Mouse (Mus musculus) forebrain, embryonic 14.5 days (tissue): ENCODE results near the gene Dhx37. TPM values are rescaled to one million over a fixed set of nuclear protein-coding genes. Genes with fewer than 3 reads are reported as not detected.

Experiments used
- ATAC-seq: fragments of 200-750 bp; cut with Nextera tagmentation; 2 replicates; pipeline ENCODE4 v1.8.0; 2017; ENCODE audit warnings: mild to moderate bottlenecking, moderate library complexity
- DNase-seq: peaks from one replicate; pipeline ENCODE4 v3.0.0-alpha.2; 2015; ENCODE audit warnings: low spot score
- H3K27ac ChIP-seq: fragments of 300-500 bp; sonication (generic); 2 replicates; pipeline ENCODE4 v1.5.1; 2014; ENCODE audit warnings: low read depth, mild to moderate bottlenecking, control low read depth, low read length, moderate library complexity
- H3K27me3 ChIP-seq: fragments of 300-500 bp; sonication (generic); replicated peaks from 2 replicates; pipeline ENCODE4 v1.6.1; 2014; ENCODE audit warnings: low read length, control low read depth, mixed read lengths; ENCODE audit not compliant: control insufficient read depth, insufficient read depth
- H3K36me3 ChIP-seq: fragments of 300-500 bp; sonication (generic); 2 replicates; pipeline ENCODE4 v1.6.1; 2014; ENCODE audit warnings: low read length, control low read depth; ENCODE audit not compliant: control insufficient read depth, insufficient read depth
- H3K4me1 ChIP-seq: fragments of 300-500 bp; sonication (generic); 2 replicates; pipeline ENCODE4 v1.6.1; 2014; ENCODE audit warnings: antibody characterized with exemption, low read length, control low read depth; ENCODE audit not compliant: control insufficient read depth, insufficient read depth
- H3K4me2 ChIP-seq: fragments of 300-500 bp; sonication (generic); 2 replicates; pipeline ENCODE4 v1.6.1; 2014; ENCODE audit warnings: mild to moderate bottlenecking, control low read depth, low read length
- H3K4me3 ChIP-seq: fragments of 300-500 bp; sonication (generic); 2 replicates; pipeline ENCODE4 v1.5.1; 2014; ENCODE audit warnings: low read depth, low read length, control low read depth
- H3K9ac ChIP-seq: fragments of 300-500 bp; sonication (generic); 2 replicates; pipeline ENCODE4 v1.6.1; 2014; ENCODE audit warnings: mild to moderate bottlenecking, low read length, control low read depth, moderate library complexity
- H3K9me3 ChIP-seq: fragments of 300-500 bp; sonication (generic); replicated peaks from 2 replicates; pipeline ENCODE4 v1.6.1; 2016; ENCODE audit warnings: low read length, control low read depth, mixed read lengths; ENCODE audit not compliant: control insufficient read depth
- WGBS: fragments of 180-500 bp; shearing (Covaris S2); extraction: QIAGEN DNeasy Blood & Tissue Kit; methylation state at CpG from one replicate; pipeline ENCODE4 v1.1.7; 2014; 5-methylcytosine and 5-hydroxymethylcytosine counted together
- polyA plus RNA-seq: library from polyadenylated mRNA; unstranded; fragments of >200 nt; fragmentation: Nextera tagmentation; extraction: Ambion mirVana; gene quantifications from 2 replicates; pipeline ENCODE4 v1.2.1, GENCODE M21; 2014

Gene Dhx37
- polyA plus RNA-seq, 1 experiment from 2014 or later: 4.7 TPM

- peak within 1 kb of the TSS; percentile 73 for H3K4me3 ChIP-seq
- H3K27me3 ChIP-seq: no peaks in the 10 kb centered on the region
- H3K27ac ChIP-seq: peak within 1 kb of the TSS; percentile 72; the same call in 1 of the 2 replicates
- under 1% methylated on average over 56 of the region's 60 CpGs for WGBS
- H3K4me2 ChIP-seq: peak within 1 kb of the TSS; percentile 83
- H3K4me1 ChIP-seq: peaks cover 14% of the 10 kb centered on the region
- peak within 1 kb of the TSS; percentile 79 for H3K9ac ChIP-seq
- peak; percentile 97 for DNase-seq
- no peaks in the 10 kb centered on the region for H3K36me3 ChIP-seq
- peak; percentile 95 for ATAC-seq
- no peaks in the 10 kb centered on the region for H3K9me3 ChIP-seq
These were observed 41.8 kb upstream of the Dhx37 start, which contains the start of gene Aacs for GRCm38 (mm10) chr5:125475601-125476285. Gene Aacs, plus strand, starts transcription at chr5:125475814.

DNA sequence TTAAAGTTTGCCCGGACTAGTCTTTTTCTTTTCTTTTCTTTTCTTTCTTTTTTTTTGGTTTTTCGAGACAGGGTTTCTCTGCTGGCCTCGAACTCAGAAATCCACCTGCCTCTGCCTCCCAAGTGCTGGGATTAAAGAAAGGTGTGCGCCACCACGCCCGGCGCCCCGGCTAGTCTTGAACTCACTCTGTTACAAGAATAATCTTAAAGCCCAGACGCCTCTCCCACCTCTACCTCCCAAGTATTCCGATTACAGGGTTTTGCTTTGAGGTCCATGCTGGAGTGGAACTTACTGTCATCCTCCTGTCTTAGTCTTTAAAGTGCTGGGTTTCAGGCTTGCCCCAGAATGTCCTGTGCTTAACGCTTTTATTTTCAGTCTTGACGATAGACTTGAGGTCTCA is 41.1 kb upstream of the Dhx37 start:
- peaks cover 14% of the 10 kb centered on the region for H3K4me1 ChIP-seq
- H3K4me3 ChIP-seq: peak overlapping the region; percentile 73
- no peaks in the 10 kb centered on the region for H3K27me3 ChIP-seq
- H3K4me2 ChIP-seq: peak overlapping the region; percentile 83
- H3K36me3 ChIP-seq: no peaks in the 10 kb centered on the region
- H3K27ac ChIP-seq: no peak overlapping the region
- no peak for DNase-seq
- H3K9me3 ChIP-seq: no peaks in the 10 kb centered on the region
- peak overlapping the region; percentile 79; the same call in 1 of the 2 replicates for H3K9ac ChIP-seq
- 57% methylated on average over 12 of the region's 12 CpGs for WGBS
- ATAC-seq: no peak

DNA sequence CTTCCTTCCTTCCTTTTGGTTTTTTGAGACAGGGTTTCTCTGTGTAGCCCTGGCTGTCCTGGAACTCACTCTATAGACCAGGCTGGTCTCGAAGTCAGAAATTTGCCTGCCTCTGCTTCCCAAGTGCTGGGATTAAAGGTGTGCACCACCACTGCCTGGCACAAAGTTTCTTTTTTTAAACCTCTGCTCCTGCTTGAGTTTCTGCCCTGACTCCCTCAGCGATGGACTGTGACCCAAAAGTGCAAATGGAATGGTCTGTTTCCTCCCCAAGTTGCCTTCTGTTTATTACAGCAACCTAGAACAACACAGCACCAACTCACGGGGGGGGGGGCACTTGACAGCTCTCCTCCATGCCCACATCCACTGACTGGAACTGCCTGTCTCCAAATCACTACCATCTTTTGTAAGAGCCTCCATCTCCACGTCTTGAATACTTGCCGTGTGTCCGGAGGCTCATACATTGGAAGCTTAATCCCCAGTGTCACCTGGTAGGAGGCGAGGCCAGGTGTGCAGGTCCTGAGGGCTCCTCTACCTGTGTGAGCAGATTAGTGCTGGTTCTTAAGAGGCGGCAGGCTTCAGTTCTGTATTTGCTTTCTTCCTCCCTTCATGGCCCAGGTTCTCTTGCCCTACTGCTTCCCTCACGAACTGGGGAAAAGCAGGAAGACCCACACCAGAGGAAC is 39.0 kb upstream of the Dhx37 start:
- WGBS: 82% methylated on average over 9 of the region's 9 CpGs
- Histone ChIP-seq H3K9ac (no peak overlapping the region), H3K4me2 (no peak overlapping the region), H3K4me1 (peaks cover 14% of the 10 kb centered on the region), H3K27ac (no peak overlapping the region), H3K36me3 (no peaks in the 10 kb centered on the region), H3K4me3 (no peak overlapping the region), H3K27me3 (no peaks in the 10 kb centered on the region), H3K9me3 (no peaks in the 10 kb centered on the region)
- ATAC-seq (no peak), DNase-seq (no peak)

GRCm38 (mm10) chr5:125470713-125471112 is 36.8 kb upstream of the Dhx37 start:
- H3K4me2 ChIP-seq: no peak overlapping the region
- H3K9ac ChIP-seq: no peak overlapping the region
- H3K4me3 ChIP-seq: no peak overlapping the region
- no peaks in the 10 kb centered on the region for H3K36me3 ChIP-seq
- H3K9me3 ChIP-seq: no peaks in the 10 kb centered on the region
- H3K27me3 ChIP-seq: no peaks in the 10 kb centered on the region
- DNase-seq: no peak
- 92% methylated on average over 4 of the region's 4 CpGs for WGBS
- H3K27ac ChIP-seq: no peak overlapping the region
- 0 out of 2 replicates have a peak, but pooled peaks cover 2% of the 10 kb centered on the region for H3K4me1 ChIP-seq
- no peak for ATAC-seq

DNA sequence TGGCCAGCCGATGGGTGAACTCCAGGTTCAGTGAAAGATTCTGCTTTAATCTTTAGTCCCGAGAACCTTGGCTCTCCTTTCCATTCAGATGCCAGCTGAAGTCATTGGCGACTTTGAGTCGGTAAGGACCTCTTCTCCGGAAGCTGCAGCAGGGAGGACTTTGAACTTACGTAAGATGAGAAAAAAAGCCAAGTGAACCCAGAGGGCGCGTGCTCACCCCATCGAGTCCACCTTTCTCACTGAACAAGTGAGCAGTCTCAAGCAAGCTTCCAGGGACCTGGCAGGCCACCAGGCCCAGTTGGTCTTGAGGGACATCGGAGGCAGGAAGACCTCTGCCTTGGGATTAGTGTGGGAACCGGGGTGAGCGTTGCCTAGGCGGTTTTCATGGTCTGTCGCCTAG is 33.3 kb upstream of the Dhx37 start:
- Histone ChIP-seq H3K4me1 (no peaks in the 10 kb centered on the region), H3K4me2 (no peak overlapping the region), H3K36me3 (no peaks in the 10 kb centered on the region), H3K4me3 (no peak overlapping the region), H3K27me3 (no peaks in the 10 kb centered on the region), H3K9me3 (no peaks in the 10 kb centered on the region), H3K27ac (no peak overlapping the region), H3K9ac (no peak overlapping the region)
- DNase-seq: no peak
- 93% methylated on average over 14 of the region's 14 CpGs for WGBS
- no peak for ATAC-seq

GRCm38 (mm10) chr5:125466483-125466882 is 32.6 kb upstream of the Dhx37 start:
- Histone ChIP-seq H3K36me3 (no peaks in the 10 kb centered on the region), H3K27ac (0 out of 2 replicates have a peak overlapping the region, but pooled peaks have one; percentile 39), H3K4me2 (no peak overlapping the region), H3K9ac (no peak overlapping the region), H3K4me3 (no peak overlapping the region), H3K9me3 (no peaks in the 10 kb centered on the region), H3K4me1 (no peaks in the 10 kb centered on the region), H3K27me3 (no peaks in the 10 kb centered on the region)
- WGBS: 93% methylated on average over 5 of the region's 5 CpGs
- DNase-seq (no peak), ATAC-seq (no peak)

- WGBS: under 1% methylated on average over 25 of the region's 25 CpGs
- peak overlapping the region; percentile 50; the same call in 1 of the 2 replicates for H3K9ac ChIP-seq
These were observed 31.8 kb upstream of the Dhx37 start for GRCm38 (mm10) chr5:125465701-125466106.

DNA sequence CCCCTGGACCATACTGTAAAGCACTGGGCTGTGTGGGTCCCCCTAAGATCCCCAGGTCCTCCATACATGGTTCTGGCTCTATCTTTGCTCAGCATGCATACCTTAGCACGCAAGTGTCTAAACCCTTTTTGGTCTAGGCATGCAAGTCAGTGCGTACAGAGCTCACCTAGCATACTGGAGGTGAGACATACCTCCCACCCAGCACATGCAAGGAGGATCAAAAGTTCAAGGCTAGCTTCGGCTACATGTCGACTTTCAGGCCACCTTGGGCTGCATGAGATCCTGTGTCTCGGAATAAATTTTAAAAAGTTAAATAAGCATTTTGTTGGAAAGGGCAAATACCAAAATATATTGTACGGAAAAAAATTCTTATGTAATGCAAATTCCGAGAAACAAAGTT is 31.3 kb upstream of the Dhx37 start:
- 51% methylated on average over 7 of the region's 7 CpGs for WGBS
- no peaks in the 10 kb centered on the region for H3K9me3 ChIP-seq
- H3K9ac ChIP-seq: no peak overlapping the region
- no peaks in the 10 kb centered on the region for H3K27me3 ChIP-seq
- no peaks in the 10 kb centered on the region for H3K4me1 ChIP-seq
- peak overlapping the region; percentile 54 for H3K4me2 ChIP-seq
- DNase-seq (no peak), ATAC-seq (peak; percentile 19)
- H3K27ac ChIP-seq: no peak overlapping the region
- H3K36me3 ChIP-seq: no peaks in the 10 kb centered on the region
- peak overlapping the region; percentile 25 for H3K4me3 ChIP-seq

More at GRCm38 (mm10) chr5:125465701-125466106, 31.8 kb upstream of the Dhx37 start:
- H3K36me3 ChIP-seq: no peaks in the 10 kb centered on the region
- H3K4me1 ChIP-seq: no peaks in the 10 kb centered on the region
- no peaks in the 10 kb centered on the region for H3K9me3 ChIP-seq
- ATAC-seq (peak; percentile 100), DNase-seq (peak; percentile 99)
- H3K27me3 ChIP-seq: no peaks in the 10 kb centered on the region
- H3K27ac ChIP-seq: peak overlapping the region; percentile 39; the same call in 1 of the 2 replicates
- H3K4me3 ChIP-seq: peak overlapping the region; percentile 25
- H3K4me2 ChIP-seq: peak overlapping the region; percentile 54
